Mouse (Mus musculus) kidney, embryonic 14.5 days (tissue): ENCODE data around the gene Psmd13. TPM values are rescaled to one million over a fixed set of nuclear protein-coding genes. Genes with fewer than 3 reads are reported as not detected.

Experiments used
- ATAC-seq: fragments of 200-750 bp; cut with Nextera tagmentation; 2 replicates; pipeline ENCODE4 v1.8.0; 2017; ENCODE audit warnings: moderate number of reproducible peaks, mild to moderate bottlenecking, moderate TSS enrichment, moderate library complexity; ENCODE audit not compliant: low FRiP score, low TSS enrichment
- H3K27ac ChIP-seq: fragments of 300-500 bp; sonication (generic); 2 replicates; pipeline ENCODE4 v1.5.1; 2014; ENCODE audit warnings: low read depth, mild to moderate bottlenecking, low read length, moderate library complexity, mixed read lengths
- H3K27me3 ChIP-seq: fragments of 300-500 bp; sonication (generic); 2 replicates; pipeline ENCODE4 v1.6.1; 2014; ENCODE audit warnings: mild to moderate bottlenecking, low read length; ENCODE audit not compliant: control insufficient read depth, insufficient read depth
- H3K36me3 ChIP-seq: fragments of 300-500 bp; sonication (generic); 2 replicates; pipeline ENCODE4 v1.6.1; 2014; ENCODE audit warnings: low read length, mixed read lengths; ENCODE audit not compliant: control insufficient read depth, insufficient read depth
- H3K4me1 ChIP-seq: fragments of 300-500 bp; sonication (generic); 2 replicates; pipeline ENCODE4 v1.6.1; 2014; ENCODE audit warnings: low read length, mixed read lengths; ENCODE audit not compliant: control insufficient read depth, insufficient read depth
- H3K4me2 ChIP-seq: fragments of 300-500 bp; sonication (generic); replicated peaks from 2 replicates; pipeline ENCODE4 v1.6.1; 2014; ENCODE audit warnings: low read depth, mild to moderate bottlenecking, low read length
- H3K4me3 ChIP-seq: fragments of 300-500 bp; sonication (generic); 2 replicates; pipeline ENCODE4 v1.5.1; 2014; ENCODE audit warnings: mild to moderate bottlenecking, low read length
- H3K9ac ChIP-seq: fragments of 300-500 bp; sonication (generic); 2 replicates; pipeline ENCODE4 v1.6.1; 2014; ENCODE audit warnings: low read depth, mild to moderate bottlenecking, low read length, moderate library complexity
- H3K9me3 ChIP-seq: fragments of 300-500 bp; sonication (generic); 2 replicates; pipeline ENCODE4 v1.6.1; 2016; ENCODE audit warnings: low read length; ENCODE audit not compliant: control insufficient read depth
- WGBS: fragments of 180-500 bp; shearing (Covaris S2); extraction: QIAGEN DNeasy Blood & Tissue Kit; methylation state at CpG from one replicate; pipeline ENCODE4 v1.1.7; 2014; 5-methylcytosine and 5-hydroxymethylcytosine counted together
- polyA plus RNA-seq: library from polyadenylated mRNA; unstranded; fragments of >200 nt; fragmentation: Nextera tagmentation; extraction: Ambion mirVana; gene quantifications from 2 replicates; pipeline ENCODE4 v1.2.1, GENCODE M21; 2014

Gene Psmd13
- polyA plus RNA-seq, 1 experiment from 2014 or later = 148 TPM

DNA sequence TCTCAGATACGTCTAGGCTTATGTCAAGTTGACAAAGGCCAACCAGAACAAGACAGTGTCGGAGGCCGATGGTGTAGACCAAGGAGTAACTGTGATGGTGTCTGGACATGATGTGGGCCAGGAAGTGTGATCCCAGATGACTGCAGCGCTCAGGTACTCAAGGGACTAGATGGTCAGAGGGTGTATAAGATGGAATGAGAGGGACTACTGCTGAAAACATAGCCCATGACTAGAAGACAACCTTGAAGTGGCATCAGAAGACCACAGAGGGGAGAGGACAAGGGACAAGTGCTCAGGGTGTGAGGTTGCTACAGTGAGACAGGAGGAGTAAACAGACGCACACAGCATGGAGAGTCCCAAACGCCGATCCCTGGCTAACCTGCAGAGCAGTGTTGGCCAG lies 38.0 kb upstream of the Psmd13 start:
- H3K27ac ChIP-seq = no peak overlapping the region
- no peaks in the 10 kb centered on the region; the same call in 1 of the 2 replicates for H3K27me3 ChIP-seq
- H3K4me3 ChIP-seq = no peak overlapping the region
- no peak overlapping the region for H3K9ac ChIP-seq
- no peak overlapping the region for H3K4me2 ChIP-seq
- H3K4me1 ChIP-seq = no peaks in the 10 kb centered on the region
- no peaks in the 10 kb centered on the region for H3K36me3 ChIP-seq
- WGBS = 79% methylated on average over 7 of the region's 7 CpGs
- ATAC-seq = no peak
- no peaks in the 10 kb centered on the region for H3K9me3 ChIP-seq

DNA sequence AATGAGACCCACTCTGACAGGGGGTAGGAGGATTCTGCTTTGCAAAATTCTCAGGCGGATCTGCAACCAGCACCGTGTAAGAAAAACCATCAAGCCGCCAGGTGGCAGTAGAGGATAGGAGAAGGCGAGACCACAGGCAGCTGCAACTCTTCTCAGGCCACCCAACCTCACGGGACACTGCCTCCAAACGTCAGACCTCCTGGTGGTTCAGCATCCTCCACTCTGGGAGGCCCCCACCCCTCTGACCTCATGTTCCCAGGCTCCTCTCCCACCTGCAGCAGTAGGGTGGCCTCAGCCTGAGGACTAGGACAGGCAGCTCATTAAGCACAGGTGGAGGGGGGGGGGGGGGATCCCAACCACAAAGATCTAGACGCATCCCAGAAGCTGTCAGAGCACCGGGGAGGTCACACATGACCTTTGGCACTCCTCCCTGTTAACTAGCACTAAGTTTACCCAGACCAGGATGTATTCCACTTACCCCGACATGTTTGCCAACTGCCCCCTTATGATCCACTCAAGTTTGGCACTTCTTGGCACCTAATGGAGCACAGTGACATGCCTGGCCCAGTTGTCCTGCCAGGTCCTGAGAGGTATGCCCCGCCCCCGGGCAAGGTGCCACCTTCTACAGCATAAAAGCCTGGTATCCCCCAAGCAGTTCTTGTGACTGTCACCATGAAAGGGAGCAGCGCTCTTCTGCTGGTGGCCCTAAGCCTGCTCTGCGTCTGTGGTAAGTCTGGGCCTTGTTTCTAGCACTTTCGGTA lies 36.7 kb upstream of the Psmd13 start, which contains the start of gene Scgb1c1:
Gene Scgb1c1 (plus strand): TSS at position 643 of the 761 bp plus-strand sequence.
- Histone ChIP-seq H3K4me3 (no peak within 1 kb of the TSS), H3K9ac (no peak within 1 kb of the TSS), H3K27ac (no peak within 1 kb of the TSS), H3K27me3 (no peaks in the 10 kb centered on the region; the same call in 1 of the 2 replicates), H3K9me3 (no peaks in the 10 kb centered on the region), H3K4me2 (no peak within 1 kb of the TSS), H3K36me3 (no peaks in the 10 kb centered on the region), H3K4me1 (no peaks in the 10 kb centered on the region)
- ATAC-seq = peak; percentile 86
- 32% methylated on average over 14 of the region's 14 CpGs for WGBS

DNA sequence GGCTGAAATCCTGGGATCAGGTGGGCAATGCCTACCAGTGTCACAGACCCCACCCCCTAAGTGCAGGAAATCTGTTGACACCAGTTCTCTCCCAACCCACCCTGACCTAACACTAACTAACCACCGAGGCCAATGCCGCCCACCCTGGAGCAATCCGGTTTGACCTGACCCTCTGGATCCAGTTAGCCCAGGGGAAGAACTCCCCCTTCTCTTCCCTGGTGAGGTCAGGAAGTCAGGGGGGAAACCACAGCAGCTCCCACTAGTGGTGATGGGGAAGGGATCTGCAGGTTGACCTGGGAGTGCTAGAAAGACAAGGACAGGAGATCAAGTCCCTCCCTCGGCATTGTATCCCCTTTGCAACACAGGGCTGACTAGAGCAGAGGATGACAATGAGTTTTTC lies 36.1 kb upstream of the Psmd13 start:
- no peaks in the 10 kb centered on the region for H3K4me1 ChIP-seq

GRCm38 (mm10) chr7:140846676-140847075 lies 35.1 kb upstream of the Psmd13 start:
- peaks cover 3% of the 10 kb centered on the region for H3K36me3 ChIP-seq
- H3K27ac ChIP-seq = no peak overlapping the region
- WGBS = 87% methylated on average over 10 of the region's 10 CpGs
- no peak for ATAC-seq
- no peak overlapping the region for H3K9ac ChIP-seq
- no peak overlapping the region for H3K4me2 ChIP-seq
- no peaks in the 10 kb centered on the region for H3K4me1 ChIP-seq
- H3K9me3 ChIP-seq = no peaks in the 10 kb centered on the region
- no peak overlapping the region for H3K4me3 ChIP-seq
- no peaks in the 10 kb centered on the region for H3K27me3 ChIP-seq

More for the DNA sequence above, 36.1 kb upstream of the Psmd13 start:
- 64% methylated on average over 4 of the region's 4 CpGs for WGBS
- no peak overlapping the region for H3K9ac ChIP-seq
- no peaks in the 10 kb centered on the region for H3K9me3 ChIP-seq
- H3K4me3 ChIP-seq = no peak overlapping the region
- no peak overlapping the region for H3K4me2 ChIP-seq
- no peaks in the 10 kb centered on the region; the same call in 1 of the 2 replicates for H3K27me3 ChIP-seq
- no peak overlapping the region for H3K27ac ChIP-seq
- ATAC-seq = no peak
- H3K36me3 ChIP-seq = no peaks in the 10 kb centered on the region

DNA sequence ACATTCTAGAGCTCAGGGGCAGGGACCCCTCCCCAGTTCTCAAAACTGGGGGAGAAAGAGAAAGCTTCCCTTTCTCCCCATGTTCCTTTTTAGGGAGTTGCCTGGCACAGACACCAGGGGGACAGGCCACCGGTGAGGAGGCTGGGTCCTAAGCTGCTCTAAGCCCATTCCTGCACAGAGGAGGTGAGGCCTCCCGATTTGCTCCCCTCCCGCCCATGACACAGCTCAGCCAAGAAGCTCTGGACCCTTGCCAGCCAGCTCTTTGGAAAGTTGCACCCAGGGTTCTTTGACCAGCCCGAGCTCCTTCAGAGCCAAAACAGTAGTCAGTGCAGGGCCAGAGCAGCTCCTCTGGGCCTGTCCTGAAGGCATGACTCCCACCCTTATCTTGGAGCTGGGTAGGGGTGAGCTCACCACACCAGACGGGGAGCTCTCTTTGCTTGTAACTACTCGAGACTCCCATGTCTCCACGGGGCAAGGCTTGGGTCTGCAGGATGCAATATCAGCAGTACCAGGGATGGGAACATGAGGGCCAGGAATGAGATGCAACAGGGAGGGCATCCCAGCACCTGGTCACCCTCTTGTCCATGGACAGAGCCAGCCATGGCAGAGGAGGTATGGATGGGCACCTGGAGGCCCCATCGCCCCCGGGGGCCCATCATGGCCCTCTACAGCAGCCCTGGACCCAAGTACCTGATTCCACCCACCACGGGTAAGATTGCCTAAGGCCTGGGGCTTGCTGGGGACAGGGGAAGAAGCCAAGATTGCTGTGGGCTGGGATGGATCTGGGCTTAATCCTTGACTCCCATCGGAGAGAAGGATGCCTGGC lies 33.8 kb upstream of the Psmd13 start, which contains the start of gene Odf3:
Gene Odf3 (plus strand): TSS at position 51 of the 826 bp plus-strand sequence.
- ATAC-seq = no peak
- no peak within 1 kb of the TSS for H3K4me3 ChIP-seq
- H3K36me3 ChIP-seq = peaks cover 15% of the 10 kb centered on the region
- H3K9me3 ChIP-seq = no peaks in the 10 kb centered on the region
- no peaks in the 10 kb centered on the region for H3K4me1 ChIP-seq
- H3K9ac ChIP-seq = no peak within 1 kb of the TSS
- H3K4me2 ChIP-seq = no peak within 1 kb of the TSS
- no peak within 1 kb of the TSS for H3K27ac ChIP-seq
- 67% methylated on average over 11 of the region's 11 CpGs for WGBS
- H3K27me3 ChIP-seq = no peaks in the 10 kb centered on the region

DNA sequence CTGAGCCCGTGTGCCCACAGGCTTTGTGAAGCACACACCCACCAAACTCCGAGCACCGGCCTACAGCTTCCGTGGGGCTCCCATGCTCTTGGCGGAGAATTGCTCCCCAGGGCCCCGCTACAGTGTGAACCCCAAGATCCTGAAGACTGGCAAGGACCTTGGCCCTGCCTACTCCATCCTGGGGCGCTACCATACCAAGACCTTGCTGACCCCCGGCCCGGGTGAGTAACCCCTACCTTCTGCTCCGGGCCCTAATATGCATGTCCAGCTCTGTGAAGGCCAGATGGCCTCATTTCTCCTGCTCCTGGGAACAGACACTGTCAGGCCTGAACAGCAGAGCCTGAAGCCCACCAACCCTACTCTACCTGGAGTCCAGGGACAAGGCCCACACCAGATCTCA lies 33.2 kb upstream of the Psmd13 start:
- Histone ChIP-seq H3K4me2 (no peak overlapping the region), H3K9me3 (no peaks in the 10 kb centered on the region), H3K27me3 (no peaks in the 10 kb centered on the region), H3K36me3 (peaks cover 22% of the 10 kb centered on the region), H3K27ac (no peak overlapping the region), H3K9ac (no peak overlapping the region), H3K4me3 (no peak overlapping the region), H3K4me1 (no peaks in the 10 kb centered on the region)
- ATAC-seq = no peak
- WGBS = 88% methylated on average over 10 of the region's 10 CpGs

DNA sequence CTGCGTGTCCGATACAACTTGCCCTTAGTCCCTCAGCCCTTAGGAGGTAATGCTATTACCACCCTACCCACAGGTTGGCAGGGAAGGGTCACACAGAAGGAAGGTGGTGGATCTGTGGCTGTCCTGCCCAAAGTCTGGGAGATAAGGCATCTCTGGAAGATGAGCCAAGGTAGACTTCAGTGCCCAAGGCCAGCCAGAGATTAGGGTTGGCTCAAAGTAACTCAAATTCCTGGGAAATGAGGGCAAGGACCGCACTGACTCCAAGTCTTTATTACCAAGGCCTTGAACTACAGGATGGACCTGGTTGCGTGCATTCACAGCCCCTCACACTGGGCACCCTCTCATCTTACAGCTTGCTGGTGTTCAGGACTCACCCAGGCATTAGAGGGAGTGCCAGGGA lies 29.9 kb upstream of the Psmd13 start:
- 87% methylated on average over 4 of the region's 4 CpGs for WGBS
- Histone ChIP-seq H3K27ac (no peak overlapping the region), H3K36me3 (peaks cover 35% of the 10 kb centered on the region), H3K4me1 (peaks cover 7% of the 10 kb centered on the region; the same call in 1 of the 2 replicates), H3K9me3 (no peaks in the 10 kb centered on the region), H3K4me3 (no peak overlapping the region), H3K4me2 (no peak overlapping the region), H3K9ac (no peak overlapping the region), H3K27me3 (no peaks in the 10 kb centered on the region)
- no peak for ATAC-seq

- WGBS = 86% methylated on average over 9 of the region's 9 CpGs
- Histone ChIP-seq H3K36me3 (peaks cover 35% of the 10 kb centered on the region), H3K9me3 (no peaks in the 10 kb centered on the region), H3K27ac (no peak overlapping the region), H3K9ac (no peak overlapping the region), H3K4me1 (peaks cover 14% of the 10 kb centered on the region), H3K4me3 (no peak overlapping the region), H3K4me2 (no peak overlapping the region), H3K27me3 (no peaks in the 10 kb centered on the region)
- ATAC-seq = no peak
These were observed 28.4 kb upstream of the Psmd13 start for GRCm38 (mm10) chr7:140853386-140853785.

DNA sequence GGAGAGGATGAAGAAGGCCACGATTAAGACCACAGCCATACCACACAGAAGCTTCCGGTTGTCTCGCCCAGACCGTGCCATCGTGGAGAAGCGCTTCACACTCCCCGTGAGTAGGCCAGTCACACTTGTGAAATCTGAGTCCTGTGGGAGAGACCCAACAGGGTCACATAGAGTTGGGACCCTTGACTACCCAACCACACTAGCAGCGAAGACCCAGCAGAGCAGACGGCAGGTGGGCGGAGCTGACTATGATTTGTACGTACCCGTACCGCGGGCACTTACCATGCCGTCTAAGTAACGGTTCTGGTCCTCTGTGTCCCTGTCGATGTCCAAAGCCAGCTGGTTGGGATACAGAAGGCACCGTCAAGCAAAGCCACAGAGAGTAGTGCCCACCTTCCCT lies 27.3 kb upstream of the Psmd13 start:
- Histone ChIP-seq H3K9ac (no peak overlapping the region), H3K27ac (no peak overlapping the region), H3K4me3 (no peak overlapping the region; the same call in 1 of the 2 replicates), H3K36me3 (peaks cover 41% of the 10 kb centered on the region), H3K4me1 (peaks cover 15% of the 10 kb centered on the region), H3K4me2 (peak overlapping the region; percentile 88; the same call in 1 of the 2 replicates), H3K9me3 (no peaks in the 10 kb centered on the region), H3K27me3 (no peaks in the 10 kb centered on the region)
- 87% methylated on average over 18 of the region's 18 CpGs for WGBS
- ATAC-seq = no peak
